Mouse (Mus musculus): ENCODE data around the gene Ephb2. TPM values are rescaled to one million over a fixed set of nuclear protein-coding genes. Genes with fewer than 3 reads are reported as not detected.
A peak's percentile ranks its signal among the peaks of the same experiment; 100 is the strongest.

Ephb2 gene
- polyA plus RNA-seq, 1 experiment from 2014 or later: 22.0 TPM

GRCm38 (mm10) chr4:136680641-136681040 is 155.1 kb downstream of the Ephb2 start:
- ATAC-seq (ENCODE audit: low FRiP score, low read depth): 0 out of 2 replicates have a peak, but pooled peaks have one; percentile 48
- H3K4me2 ChIP-seq (replicated peaks): no peak overlapping the region
- H3K27ac ChIP-seq: peak overlapping the region; percentile 37; the same call in 1 of the 2 replicates
- H3K4me1 ChIP-seq: peaks cover 30% of the 10 kb centered on the region
- H3K9ac ChIP-seq: no peak overlapping the region
- no peak overlapping the region for H3K4me3 ChIP-seq
- H3K27me3 ChIP-seq (replicated peaks): no peaks in the 10 kb centered on the region
- H3K9me3 ChIP-seq: no peaks in the 10 kb centered on the region
- H3K36me3 ChIP-seq: peaks cover 34% of the 10 kb centered on the region
- 61% methylated on average over 14 of the region's 14 CpGs for WGBS

DNA sequence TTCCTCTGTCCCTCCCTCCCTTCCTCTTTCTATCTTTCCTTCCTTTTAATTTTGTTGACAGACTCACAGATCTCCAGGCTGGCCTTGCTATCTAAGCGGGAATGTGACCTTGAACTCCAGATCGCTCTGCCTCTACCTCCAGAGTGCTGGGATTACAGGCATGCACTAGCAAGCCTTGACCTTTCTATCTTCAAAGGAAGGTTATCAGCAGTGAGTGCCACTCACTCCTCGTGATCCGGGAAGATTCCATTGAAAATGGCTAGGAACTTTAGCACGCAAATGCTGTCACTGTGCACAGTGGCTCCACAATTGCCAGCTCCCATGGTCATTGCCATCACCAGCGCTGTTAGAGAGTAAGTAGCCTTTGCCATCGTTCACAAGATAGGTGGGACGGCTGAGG is 156.6 kb downstream of the Ephb2 start:
- Histone ChIP-seq H3K4me2 (replicated peaks) (no peak overlapping the region), H3K4me1 (peaks cover 26% of the 10 kb centered on the region), H3K9ac (no peak overlapping the region), H3K4me3 (no peak overlapping the region), H3K36me3 (peaks cover 39% of the 10 kb centered on the region), H3K27me3 (replicated peaks) (no peaks in the 10 kb centered on the region), H3K27ac (no peak overlapping the region), H3K9me3 (no peaks in the 10 kb centered on the region)
- WGBS: 88% methylated on average over 8 of the region's 8 CpGs
- no peak for ATAC-seq (ENCODE audit: low FRiP score, low read depth)

- no peak for ATAC-seq (ENCODE audit: low FRiP score, low read depth)
- under 1% methylated on average over 3 of the region's 3 CpGs for WGBS
- Histone ChIP-seq H3K27ac (no peak overlapping the region), H3K4me1 (peaks cover 26% of the 10 kb centered on the region), H3K4me2 (replicated peaks) (no peak overlapping the region), H3K27me3 (replicated peaks) (no peaks in the 10 kb centered on the region), H3K9ac (no peak overlapping the region), H3K4me3 (no peak overlapping the region), H3K9me3 (no peaks in the 10 kb centered on the region), H3K36me3 (peaks cover 42% of the 10 kb centered on the region)
These were observed 157.3 kb downstream of the Ephb2 start for GRCm38 (mm10) chr4:136678480-136678879.

DNA sequence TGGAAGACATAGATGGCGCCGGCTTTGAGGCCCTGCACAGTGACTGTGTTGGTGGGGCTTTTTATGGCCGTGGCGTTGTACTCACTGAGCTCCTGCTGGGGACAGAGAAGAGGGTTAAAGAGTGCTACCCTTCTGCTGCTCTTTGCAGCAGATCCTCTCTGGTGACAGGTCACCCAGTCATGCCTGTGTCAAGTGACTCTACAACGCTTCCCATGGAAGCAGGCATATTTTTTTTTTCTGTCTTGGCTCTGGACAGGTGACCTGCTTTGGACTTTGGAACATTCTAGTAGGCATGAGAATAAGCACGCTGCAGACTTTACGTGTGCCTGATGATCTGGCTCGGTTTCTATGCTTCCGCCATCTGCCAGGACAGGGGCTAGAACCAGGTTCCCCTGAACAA is 160.3 kb downstream of the Ephb2 start:
- peaks cover 11% of the 10 kb centered on the region for H3K4me1 ChIP-seq
- H3K4me3 ChIP-seq: no peak overlapping the region
- peaks cover 52% of the 10 kb centered on the region for H3K36me3 ChIP-seq
- H3K9ac ChIP-seq: no peak overlapping the region
- 85% methylated on average over 9 of the region's 9 CpGs for WGBS
- H3K27ac ChIP-seq: no peak overlapping the region
- no peaks in the 10 kb centered on the region for H3K9me3 ChIP-seq
- no peak for ATAC-seq (ENCODE audit: low FRiP score, low read depth)
- H3K27me3 ChIP-seq (replicated peaks): no peaks in the 10 kb centered on the region
- no peak overlapping the region for H3K4me2 ChIP-seq (replicated peaks)

GRCm38 (mm10) chr4:136672335-136673090 is 163.3 kb downstream of the Ephb2 start:
- Histone ChIP-seq H3K27me3 (replicated peaks) (no peaks in the 10 kb centered on the region), H3K4me2 (replicated peaks) (no peak overlapping the region), H3K9ac (no peak overlapping the region), H3K4me1 (no peaks in the 10 kb centered on the region; the same call in 1 of the 2 replicates), H3K9me3 (no peaks in the 10 kb centered on the region), H3K27ac (no peak overlapping the region), H3K36me3 (peaks cover 74% of the 10 kb centered on the region), H3K4me3 (no peak overlapping the region)
- ATAC-seq (ENCODE audit: low FRiP score, low read depth): no peak
- WGBS: 87% methylated on average over 19 of the region's 19 CpGs

GRCm38 (mm10) chr4:136667757-136668156 is 168.0 kb downstream of the Ephb2 start:
- no peak for ATAC-seq (ENCODE audit: low FRiP score, low read depth)
- no peak overlapping the region for H3K9ac ChIP-seq
- no peaks in the 10 kb centered on the region for H3K27me3 ChIP-seq (replicated peaks)
- peaks cover 68% of the 10 kb centered on the region for H3K36me3 ChIP-seq
- H3K27ac ChIP-seq: no peak overlapping the region
- H3K9me3 ChIP-seq: no peaks in the 10 kb centered on the region
- no peak overlapping the region for H3K4me3 ChIP-seq
- WGBS: 78% methylated on average over 10 of the region's 10 CpGs
- no peaks in the 10 kb centered on the region for H3K4me1 ChIP-seq
- H3K4me2 ChIP-seq (replicated peaks): no peak overlapping the region

GRCm38 (mm10) chr4:136666002-136666401 is 169.8 kb downstream of the Ephb2 start:
- Histone ChIP-seq H3K9ac (no peak overlapping the region), H3K27me3 (replicated peaks) (no peaks in the 10 kb centered on the region), H3K4me3 (no peak overlapping the region), H3K27ac (no peak overlapping the region), H3K9me3 (no peaks in the 10 kb centered on the region), H3K36me3 (peaks cover 55% of the 10 kb centered on the region), H3K4me1 (no peaks in the 10 kb centered on the region), H3K4me2 (replicated peaks) (no peak overlapping the region)
- WGBS: 71% methylated on average over 4 of the region's 4 CpGs
- no peak for ATAC-seq (ENCODE audit: low FRiP score, low read depth)

DNA sequence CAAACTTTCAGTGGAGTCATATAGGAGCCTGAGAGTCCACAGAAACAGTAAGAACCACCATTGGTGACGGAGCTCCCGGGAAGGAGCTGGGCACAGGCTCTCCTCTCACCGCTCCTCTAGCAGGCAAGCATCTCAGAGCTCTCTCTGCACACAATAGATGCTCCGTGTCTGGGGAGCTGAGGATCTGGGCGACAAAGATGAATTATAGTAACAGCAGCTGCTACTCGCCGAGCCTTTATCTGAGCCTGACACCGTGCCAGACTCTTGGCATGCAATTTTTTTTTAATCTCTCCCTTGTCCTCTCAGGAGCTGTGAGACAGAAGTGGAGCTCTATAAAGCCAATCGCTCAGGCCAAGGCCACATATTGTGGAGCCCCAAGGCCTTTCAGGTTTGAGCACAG is 170.7 kb downstream of the Ephb2 start:
- no peaks in the 10 kb centered on the region for H3K4me1 ChIP-seq
- peaks cover 60% of the 10 kb centered on the region for H3K36me3 ChIP-seq
- 64% methylated on average over 9 of the region's 9 CpGs for WGBS

GRCm38 (mm10) chr4:136657914-136658313 is 177.9 kb downstream of the Ephb2 start:
- Histone ChIP-seq H3K4me2 (replicated peaks) (no peak overlapping the region), H3K9ac (no peak overlapping the region), H3K4me3 (no peak overlapping the region), H3K9me3 (no peaks in the 10 kb centered on the region), H3K4me1 (no peaks in the 10 kb centered on the region; the same call in 1 of the 2 replicates), H3K36me3 (peaks cover 83% of the 10 kb centered on the region), H3K27ac (no peak overlapping the region), H3K27me3 (replicated peaks) (no peaks in the 10 kb centered on the region)
- 81% methylated on average over 3 of the region's 3 CpGs for WGBS
- ATAC-seq (ENCODE audit: low FRiP score, low read depth): no peak

More for the DNA sequence above, 170.7 kb downstream of the Ephb2 start:
- Histone ChIP-seq H3K9ac (no peak overlapping the region), H3K9me3 (no peaks in the 10 kb centered on the region), H3K27me3 (replicated peaks) (no peaks in the 10 kb centered on the region), H3K27ac (no peak overlapping the region), H3K4me3 (no peak overlapping the region), H3K4me2 (replicated peaks) (no peak overlapping the region)
- ATAC-seq (ENCODE audit: low FRiP score, low read depth): no peak

DNA sequence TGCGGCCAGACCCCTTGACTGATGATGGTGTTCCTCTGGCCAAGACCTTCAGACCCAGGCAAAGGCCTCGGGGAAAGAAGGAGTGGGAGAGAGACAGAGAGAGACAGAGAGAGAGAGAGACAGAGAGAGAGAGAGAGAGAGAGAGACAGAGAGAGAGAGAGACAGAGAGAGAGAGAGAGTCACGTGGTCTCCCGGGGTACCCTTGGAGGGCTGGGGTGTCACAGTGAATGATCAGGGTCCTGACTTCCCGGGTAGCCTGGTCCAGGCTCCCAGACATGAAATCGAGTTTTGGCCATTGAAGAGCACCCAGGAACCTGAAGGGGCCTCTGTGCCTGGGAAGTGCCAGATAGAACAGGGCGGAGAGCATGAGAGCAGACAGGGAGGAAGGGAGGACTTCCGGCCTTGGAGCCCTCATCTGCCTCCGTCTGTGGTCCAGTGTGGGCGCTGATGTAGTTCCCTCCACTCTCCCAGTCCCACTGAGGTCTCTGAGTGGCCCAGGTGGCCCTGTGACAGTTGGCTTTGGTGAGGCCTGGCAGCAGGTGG is 182.0 kb downstream of the Ephb2 start:
- Histone ChIP-seq H3K36me3 (peaks cover 58% of the 10 kb centered on the region), H3K4me3 (no peak overlapping the region), H3K4me2 (replicated peaks) (no peak overlapping the region), H3K9ac (no peak overlapping the region), H3K4me1 (peaks cover 15% of the 10 kb centered on the region), H3K27ac (no peak overlapping the region), H3K9me3 (no peaks in the 10 kb centered on the region), H3K27me3 (replicated peaks) (no peaks in the 10 kb centered on the region)
- no peak for ATAC-seq (ENCODE audit: low FRiP score, low read depth)
- 89% methylated on average over 10 of the region's 10 CpGs for WGBS

GRCm38 (mm10) chr4:136653019-136653418 is 182.8 kb downstream of the Ephb2 start:
- ATAC-seq (ENCODE audit: low FRiP score, low read depth): no peak
- Histone ChIP-seq H3K4me2 (replicated peaks) (no peak overlapping the region), H3K27ac (no peak overlapping the region; the same call in 1 of the 2 replicates)

GRCm38 (mm10) chr4:136652528-136652910 is 183.3 kb downstream of the Ephb2 start:
- peaks cover 45% of the 10 kb centered on the region for H3K36me3 ChIP-seq
- H3K4me2 ChIP-seq (replicated peaks): no peak overlapping the region
- H3K9ac ChIP-seq: no peak overlapping the region

More at GRCm38 (mm10) chr4:136653019-136653418, 182.8 kb downstream of the Ephb2 start:
- Histone ChIP-seq H3K36me3 (peaks cover 50% of the 10 kb centered on the region), H3K9me3 (no peaks in the 10 kb centered on the region), H3K9ac (no peak overlapping the region), H3K4me3 (no peak overlapping the region), H3K27me3 (replicated peaks) (no peaks in the 10 kb centered on the region), H3K4me1 (peaks cover 15% of the 10 kb centered on the region)
- 79% methylated on average over 6 of the region's 6 CpGs for WGBS

More at GRCm38 (mm10) chr4:136652528-136652910, 183.3 kb downstream of the Ephb2 start:
- no peaks in the 10 kb centered on the region for H3K27me3 ChIP-seq (replicated peaks)
- no peak overlapping the region; the same call in 1 of the 2 replicates for H3K27ac ChIP-seq
- H3K4me3 ChIP-seq: no peak overlapping the region
- no peaks in the 10 kb centered on the region for H3K9me3 ChIP-seq
- WGBS: 85% methylated on average over 11 of the region's 11 CpGs
- peaks cover 15% of the 10 kb centered on the region for H3K4me1 ChIP-seq
- no peak for ATAC-seq (ENCODE audit: low FRiP score, low read depth)
